Mouse (Mus musculus) embryonic facial prominence, embryonic 12.5 days (tissue): ENCODE measurements around the gene Slf2. TPM values are rescaled to one million over a fixed set of nuclear protein-coding genes. Genes with fewer than 3 reads are reported as not detected.

Source experiments
- ATAC-seq: fragments of 200-750 bp; cut with Nextera tagmentation; 2 replicates; pipeline ENCODE4 v1.8.0; 2017; ENCODE audit not compliant: insufficient number of reproducible peaks, insufficient read depth, low FRiP score, low TSS enrichment
- H3K27ac ChIP-seq: fragments of 300-500 bp; sonication (generic); 2 replicates; pipeline ENCODE4 v1.5.1; 2016; ENCODE audit warnings: mild to moderate bottlenecking
- H3K27me3 ChIP-seq: fragments of 300-500 bp; sonication (generic); 2 replicates; pipeline ENCODE4 v1.6.1; 2016; ENCODE audit warnings: mild to moderate bottlenecking, moderate library complexity
- H3K36me3 ChIP-seq: fragments of 300-500 bp; sonication (generic); 2 replicates; pipeline ENCODE4 v1.6.1; 2016; ENCODE audit warnings: mild to moderate bottlenecking
- H3K4me1 ChIP-seq: fragments of 300-500 bp; sonication (generic); 2 replicates; pipeline ENCODE4 v1.6.1; 2016
- H3K4me2 ChIP-seq: fragments of 300-500 bp; sonication (generic); replicated peaks from 2 replicates; pipeline ENCODE4 v1.6.1; 2016; ENCODE audit warnings: mild to moderate bottlenecking, moderate library complexity
- H3K4me3 ChIP-seq: fragments of 300-500 bp; sonication (generic); 2 replicates; pipeline ENCODE4 v1.5.1; 2016; ENCODE audit warnings: mild to moderate bottlenecking
- H3K9ac ChIP-seq: fragments of 300-500 bp; sonication (generic); 2 replicates; pipeline ENCODE4 v1.6.1; 2016; ENCODE audit warnings: mild to moderate bottlenecking, moderate library complexity
- H3K9me3 ChIP-seq: fragments of 300-500 bp; sonication (generic); 2 replicates; pipeline ENCODE4 v1.6.1; 2016; ENCODE audit warnings: mild to moderate bottlenecking, moderate library complexity
- WGBS: fragments of 180-500 bp; shearing (Covaris S2); methylation state at CpG from one replicate; pipeline ENCODE4 v1.1.7; 2016; 5-methylcytosine and 5-hydroxymethylcytosine counted together
- polyA plus RNA-seq: library from polyadenylated mRNA; unstranded; fragments of >200 nt; fragmentation: Nextera tagmentation; extraction: Ambion mirVana; gene quantifications from 2 replicates; pipeline ENCODE4 v1.2.1, GENCODE M21; 2016

Slf2 gene
- polyA plus RNA-seq, 1 experiment from 2014 or later = 51.6 TPM

DNA sequence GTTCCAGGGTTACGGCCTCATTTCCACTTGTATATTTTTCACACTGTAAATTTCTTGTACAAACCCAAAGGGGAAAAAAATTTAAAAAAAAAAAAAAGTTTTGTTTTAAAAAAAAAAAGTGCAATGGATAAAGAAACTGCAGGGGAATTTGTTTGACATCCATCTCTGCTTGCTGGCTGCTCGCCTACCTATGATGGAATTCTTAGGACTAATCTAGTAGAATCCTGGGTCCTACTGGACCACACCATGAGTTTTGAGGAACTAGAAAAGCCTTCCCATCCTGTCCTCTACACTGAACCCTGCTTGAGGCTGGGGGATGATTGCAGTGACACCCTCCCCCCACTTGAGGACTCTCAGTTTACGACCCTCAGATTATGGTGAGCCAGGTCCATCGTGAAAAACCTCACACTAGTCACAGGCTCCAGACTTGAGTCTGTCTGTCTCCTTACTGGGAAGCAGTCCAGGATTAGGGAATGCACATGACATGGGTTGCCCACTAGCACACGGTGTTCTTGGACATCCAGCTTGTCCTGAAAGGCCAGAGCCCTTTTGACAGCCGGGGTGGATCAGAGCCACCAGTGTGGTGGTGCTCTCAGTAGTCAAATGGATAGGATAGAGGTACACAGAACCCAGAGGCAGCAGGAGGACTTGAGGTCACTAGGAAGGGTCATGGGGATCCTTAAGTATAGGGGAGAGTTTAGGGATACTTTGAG is 96.2 kb downstream of the Slf2 start:
- Histone ChIP-seq H3K27ac (no peak overlapping the region), H3K4me2 (no peak overlapping the region), H3K9me3 (no peaks in the 10 kb centered on the region), H3K4me1 (peaks cover 10% of the 10 kb centered on the region; the same call in 1 of the 2 replicates), H3K4me3 (no peak overlapping the region), H3K9ac (no peak overlapping the region), H3K27me3 (no peaks in the 10 kb centered on the region), H3K36me3 (peaks cover 65% of the 10 kb centered on the region)
- ATAC-seq = no peak
- 76% methylated on average over 6 of the region's 6 CpGs for WGBS

DNA sequence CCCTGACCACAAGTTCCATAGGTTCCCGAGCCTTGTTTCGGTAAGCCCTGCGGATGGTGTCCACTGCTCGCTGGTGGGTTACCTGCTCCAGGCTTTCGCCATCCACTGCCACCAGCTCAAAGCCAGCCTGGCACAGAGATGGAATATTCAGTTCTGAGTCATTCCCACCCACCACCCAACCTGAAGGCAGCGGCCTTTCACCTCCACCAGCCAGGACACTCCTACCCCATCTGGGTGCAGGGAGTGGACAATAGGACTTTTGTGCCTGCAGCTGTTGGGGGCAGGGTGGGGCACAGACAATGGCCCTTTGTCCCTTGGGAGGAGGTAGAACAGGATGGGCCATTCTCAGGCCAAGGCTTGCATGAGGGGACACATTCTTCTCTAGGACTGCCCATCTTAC is 96.9 kb downstream of the Slf2 start:
- Histone ChIP-seq H3K4me3 (no peak overlapping the region), H3K27ac (no peak overlapping the region), H3K36me3 (peaks cover 60% of the 10 kb centered on the region), H3K9me3 (no peaks in the 10 kb centered on the region), H3K4me2 (no peak overlapping the region), H3K27me3 (no peaks in the 10 kb centered on the region), H3K4me1 (peaks cover 10% of the 10 kb centered on the region; the same call in 1 of the 2 replicates), H3K9ac (no peak overlapping the region)
- WGBS = 65% methylated on average over 6 of the region's 6 CpGs
- ATAC-seq = no peak

DNA sequence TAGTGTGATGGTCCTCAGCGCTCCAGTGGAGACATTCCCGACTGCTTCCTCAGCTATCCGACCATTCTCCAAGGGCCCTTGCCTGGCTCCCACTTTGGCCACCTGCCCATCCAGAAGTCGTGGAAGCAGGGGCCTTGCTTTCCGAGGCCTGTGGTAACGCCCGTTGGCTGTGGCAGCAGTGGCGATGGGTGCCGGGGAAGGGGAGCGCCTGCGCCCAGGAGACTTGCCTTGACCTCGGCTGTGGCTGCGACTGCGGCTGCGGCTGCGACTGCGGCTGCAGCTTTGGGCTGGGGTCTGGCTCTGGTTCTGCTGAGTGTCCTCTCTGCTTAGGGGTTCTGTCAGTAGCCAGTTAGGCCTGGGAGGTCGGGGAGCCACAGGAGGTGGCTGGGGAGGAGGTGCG is 97.8 kb downstream of the Slf2 start:
- no peak overlapping the region for H3K4me2 ChIP-seq
- peaks cover 54% of the 10 kb centered on the region for H3K36me3 ChIP-seq
- H3K27ac ChIP-seq = no peak overlapping the region
- H3K4me1 ChIP-seq = peaks cover 10% of the 10 kb centered on the region; the same call in 1 of the 2 replicates
- no peak overlapping the region for H3K9ac ChIP-seq
- no peak overlapping the region for H3K4me3 ChIP-seq
- no peak for ATAC-seq
- H3K9me3 ChIP-seq = no peaks in the 10 kb centered on the region
- no peaks in the 10 kb centered on the region for H3K27me3 ChIP-seq
- WGBS = 56% methylated on average over 19 of the region's 19 CpGs

DNA sequence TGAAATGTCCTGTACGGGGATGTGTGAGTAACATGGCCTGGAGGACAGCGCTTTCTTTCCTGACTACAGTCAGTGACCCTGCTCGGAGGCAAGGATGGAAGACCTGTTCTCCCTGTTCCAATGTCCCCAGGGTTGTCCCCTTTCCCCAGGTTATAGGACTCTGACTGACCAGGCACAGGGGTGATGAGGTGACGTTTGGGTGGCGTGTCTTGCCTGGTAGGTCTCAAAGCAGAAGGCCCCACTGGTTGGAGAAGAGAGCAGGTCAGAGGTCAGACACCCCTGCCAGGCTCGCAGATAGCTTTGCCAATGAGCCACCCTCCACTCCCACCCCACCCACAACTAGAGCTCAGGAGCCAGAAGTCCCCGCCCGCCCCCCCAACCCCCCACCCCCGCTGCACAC is 98.6 kb downstream of the Slf2 start:
- no peaks in the 10 kb centered on the region for H3K9me3 ChIP-seq

DNA sequence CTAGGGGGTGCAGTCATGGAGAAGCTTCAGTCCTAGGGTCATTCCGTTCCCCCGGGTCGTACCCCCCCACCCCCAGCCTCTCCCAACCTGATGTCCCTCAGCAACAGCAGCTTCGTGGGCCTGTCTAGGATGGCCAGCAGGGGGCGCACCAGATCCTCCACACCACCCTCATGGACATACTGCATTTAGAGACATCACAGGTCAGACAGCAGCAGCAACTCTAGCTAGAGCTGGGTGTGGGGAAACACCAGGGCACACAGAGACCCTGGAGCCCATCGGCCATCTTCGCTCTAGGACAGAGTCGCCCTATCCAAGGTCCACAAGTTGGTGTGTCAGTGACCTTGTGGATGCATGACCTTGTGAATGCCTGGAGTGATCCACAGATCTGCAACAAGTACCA is 99.2 kb downstream of the Slf2 start:
- H3K4me3 ChIP-seq = no peak overlapping the region
- H3K27me3 ChIP-seq = no peaks in the 10 kb centered on the region
- H3K27ac ChIP-seq = no peak overlapping the region
- no peak overlapping the region for H3K4me2 ChIP-seq
- no peaks in the 10 kb centered on the region for H3K9me3 ChIP-seq
- WGBS = 40% methylated on average over 6 of the region's 8 CpGs
- peaks cover 42% of the 10 kb centered on the region for H3K36me3 ChIP-seq
- H3K9ac ChIP-seq = no peak overlapping the region
- no peak for ATAC-seq
- peaks cover 10% of the 10 kb centered on the region; the same call in 1 of the 2 replicates for H3K4me1 ChIP-seq

More for the DNA sequence above, 98.6 kb downstream of the Slf2 start:
- Histone ChIP-seq H3K27me3 (no peaks in the 10 kb centered on the region), H3K4me2 (no peak overlapping the region), H3K27ac (no peak overlapping the region), H3K4me3 (no peak overlapping the region), H3K9ac (no peak overlapping the region), H3K36me3 (peaks cover 47% of the 10 kb centered on the region), H3K4me1 (peaks cover 10% of the 10 kb centered on the region; the same call in 1 of the 2 replicates)
- no peak for ATAC-seq
- 59% methylated on average over 8 of the region's 9 CpGs for WGBS

DNA sequence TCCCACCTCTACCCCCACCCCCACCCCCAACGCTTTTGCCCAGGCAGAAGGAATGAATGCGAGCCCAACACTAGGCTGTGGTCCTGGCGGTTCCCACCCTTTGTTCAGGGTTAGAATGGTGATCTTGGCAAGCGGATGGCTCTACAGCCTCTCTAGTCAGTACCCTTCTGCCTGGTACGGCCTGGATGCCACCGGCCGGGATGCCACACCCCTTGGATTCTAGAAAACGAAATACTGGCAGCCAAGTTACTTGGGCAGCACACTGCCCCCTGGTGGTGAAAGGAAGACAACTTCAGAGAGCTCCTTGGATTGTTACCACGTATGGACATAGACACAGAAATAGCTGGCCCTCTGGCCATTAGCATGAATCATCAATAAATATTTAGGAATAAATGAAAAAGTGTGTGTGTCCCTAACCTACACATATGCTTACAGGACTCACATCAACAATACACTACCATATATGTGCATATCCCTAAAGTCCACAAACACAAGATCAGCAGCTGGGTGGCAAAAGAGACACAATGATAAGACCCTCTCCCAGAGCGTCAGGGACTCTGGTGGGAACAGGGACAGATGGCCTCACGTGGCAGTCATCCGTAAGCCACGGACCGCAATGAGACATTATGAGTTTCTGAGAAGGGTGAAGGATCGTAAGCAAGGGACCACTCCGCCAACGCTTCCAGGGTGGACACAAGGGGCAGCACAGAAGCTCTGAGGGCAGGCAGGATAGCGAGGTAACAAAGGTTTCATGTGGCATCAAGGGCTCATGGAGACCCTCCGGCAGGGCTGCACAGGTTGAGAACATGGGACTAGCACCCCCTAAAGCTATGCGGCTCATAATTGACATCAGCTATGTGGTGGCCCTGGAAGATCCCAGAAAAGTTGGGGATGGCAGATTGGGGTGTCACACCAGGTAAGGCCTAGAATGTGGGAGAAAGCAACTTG is 100.1 kb downstream of the Slf2 start:
- ATAC-seq = 0 out of 2 replicates have a peak, but pooled peaks have one; percentile 50
- 44% methylated on average over 20 of the region's 20 CpGs for WGBS
- H3K4me3 ChIP-seq = no peak overlapping the region
- H3K27ac ChIP-seq = no peak overlapping the region
- 0 out of 2 replicates have a peak overlapping the region, but pooled peaks have one; percentile 30 for H3K9ac ChIP-seq
- H3K36me3 ChIP-seq = peaks cover 33% of the 10 kb centered on the region
- H3K9me3 ChIP-seq = no peaks in the 10 kb centered on the region
- peaks cover 10% of the 10 kb centered on the region; the same call in 1 of the 2 replicates for H3K4me1 ChIP-seq
- H3K27me3 ChIP-seq = no peaks in the 10 kb centered on the region
- H3K4me2 ChIP-seq = peak overlapping the region; percentile 37; the same call in 1 of the 2 replicates

DNA sequence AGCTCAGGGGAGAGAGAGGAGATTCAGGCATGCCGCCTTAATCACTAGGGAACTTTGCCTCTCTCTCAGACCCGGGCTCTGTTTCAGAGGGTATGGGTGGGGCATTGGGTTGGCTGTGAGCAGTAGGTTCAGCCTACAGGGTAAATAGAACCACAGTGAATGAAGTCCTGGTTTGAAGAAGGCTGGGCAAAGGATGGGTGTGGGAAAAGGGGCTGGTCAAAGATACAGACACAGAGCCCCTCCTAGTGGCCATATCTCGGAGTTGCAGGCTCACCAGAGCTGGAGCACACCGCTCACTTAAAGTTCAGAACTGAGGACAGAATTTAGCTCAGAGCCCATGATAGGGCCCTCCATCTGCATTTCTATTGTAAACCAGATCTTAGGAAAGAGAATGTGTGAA is 100.8 kb downstream of the Slf2 start:
- Histone ChIP-seq H3K9ac (no peak overlapping the region), H3K4me1 (peaks cover 10% of the 10 kb centered on the region; the same call in 1 of the 2 replicates), H3K4me3 (no peak overlapping the region), H3K4me2 (no peak overlapping the region), H3K27me3 (0 out of 2 replicates have a peak, but pooled peaks cover 2% of the 10 kb centered on the region), H3K27ac (no peak overlapping the region), H3K36me3 (peaks cover 26% of the 10 kb centered on the region), H3K9me3 (no peaks in the 10 kb centered on the region)
- 18% methylated on average over 4 of the region's 4 CpGs for WGBS
- no peak for ATAC-seq

Other genes starting within 250 kb of the Slf2 start
- 0.55 and 0.95 TPM in 2 replicates for gene Pax2, start 175.1 kb upstream of the Slf2 start, polyA plus RNA-seq
- gene Sema4g, start 58.0 kb downstream of the Slf2 start, polyA plus RNA-seq = 7.0 TPM in 2 replicates
- 28.6 and 29.1 TPM in 2 replicates for gene Twnk, start 74.5 kb downstream of the Slf2 start, polyA plus RNA-seq
- 74.5 and 75.8 TPM in 2 replicates for gene Mrpl43, start 75.3 kb downstream of the Slf2 start, polyA plus RNA-seq
- 107 and 112 TPM in 2 replicates for gene Lzts2, start 83.3 kb downstream of the Slf2 start, polyA plus RNA-seq
- 0.29 and 0.52 TPM in 2 replicates for gene Pdzd7, start 114.6 kb downstream of the Slf2 start, polyA plus RNA-seq
- 24.3 and 25.1 TPM in 2 replicates for gene Sfxn3, start 116.4 kb downstream of the Slf2 start, polyA plus RNA-seq
- gene Kazald1, start 144.1 kb downstream of the Slf2 start, polyA plus RNA-seq = 7.0 and 8.4 TPM in 2 replicates
- gene Tlx1, start 219.5 kb downstream of the Slf2 start, polyA plus RNA-seq = 2.8 and 3.8 TPM in 2 replicates